Mouse (Mus musculus) hindbrain, postnatal 0 days (tissue): ENCODE measurements around the gene Tnip3. TPM values are rescaled to one million over a fixed set of nuclear protein-coding genes. Genes with fewer than 3 reads are reported as not detected.

Experiments
- ATAC-seq: fragments of 200-750 bp; cut with Nextera tagmentation; 2 replicates; pipeline ENCODE4 v1.8.0; 2017; ENCODE audit warnings: mild to moderate bottlenecking, moderate TSS enrichment, moderate library complexity
- DNase-seq: peaks from one replicate; pipeline ENCODE4 v3.0.0-alpha.2; 2015; ENCODE audit warnings: low spot score
- H3K27ac ChIP-seq: fragments of 300-500 bp; sonication (generic); 2 replicates; pipeline ENCODE4 v1.5.1; 2014; ENCODE audit warnings: mild to moderate bottlenecking
- H3K27me3 ChIP-seq: fragments of 300-500 bp; sonication (generic); 2 replicates; pipeline ENCODE4 v1.6.1; 2014; ENCODE audit warnings: low read length, mixed read lengths; ENCODE audit not compliant: insufficient read depth
- H3K36me3 ChIP-seq: fragments of 300-500 bp; sonication (generic); 2 replicates; pipeline ENCODE4 v1.6.1; 2014; ENCODE audit warnings: low read length, mixed read lengths; ENCODE audit not compliant: insufficient read depth
- H3K4me1 ChIP-seq: fragments of 300-500 bp; sonication (generic); 2 replicates; pipeline ENCODE4 v1.6.1; 2014; ENCODE audit warnings: antibody characterized with exemption, low read length, mixed read lengths; ENCODE audit not compliant: insufficient read depth
- H3K4me2 ChIP-seq: fragments of 300-500 bp; sonication (generic); 2 replicates; pipeline ENCODE4 v1.6.1; 2014; ENCODE audit warnings: low read depth, mild to moderate bottlenecking, low read length, moderate library complexity, mixed read lengths
- H3K4me3 ChIP-seq: fragments of 300-500 bp; sonication (generic); 2 replicates; pipeline ENCODE4 v1.5.1; 2014; ENCODE audit warnings: low read length
- H3K9ac ChIP-seq: fragments of 300-500 bp; sonication (generic); replicated peaks from 2 replicates; pipeline ENCODE4 v1.6.1; 2014; ENCODE audit warnings: mild to moderate bottlenecking, low read length, moderate library complexity, mixed read lengths
- H3K9me3 ChIP-seq: fragments of 300-500 bp; sonication (generic); 2 replicates; pipeline ENCODE4 v1.6.1; 2016; ENCODE audit warnings: low read length, mixed read lengths
- CTCF ChIP-seq: IDR thresholded peaks from 2 replicates; pipeline ENCODE4 v1.5.1; 2016; ENCODE audit warnings: antibody characterized with exemption, control low read depth, low read depth
- WGBS: fragments of 180-500 bp; shearing (Covaris S2); extraction: QIAGEN DNeasy Blood & Tissue Kit; methylation state at CpG from one replicate; pipeline ENCODE4 v1.1.7; 2014; 5-methylcytosine and 5-hydroxymethylcytosine counted together
- polyA plus RNA-seq: library from polyadenylated mRNA; unstranded; fragments of >200 nt; fragmentation: Nextera tagmentation; extraction: Ambion mirVana; gene quantifications from 2 replicates; pipeline ENCODE4 v1.2.1, GENCODE M21; 2015
- total RNA-seq: library from RNA; depleted of rRNA; stranded (reverse); fragments of >200 nt; gene quantifications from 2 replicates; pipeline ENCODE4 v1.2.3, GENCODE M21; 2014

Tnip3 gene
- total and polyA plus RNA-seq, 2 experiments from 2014 or later = not detected

DNA sequence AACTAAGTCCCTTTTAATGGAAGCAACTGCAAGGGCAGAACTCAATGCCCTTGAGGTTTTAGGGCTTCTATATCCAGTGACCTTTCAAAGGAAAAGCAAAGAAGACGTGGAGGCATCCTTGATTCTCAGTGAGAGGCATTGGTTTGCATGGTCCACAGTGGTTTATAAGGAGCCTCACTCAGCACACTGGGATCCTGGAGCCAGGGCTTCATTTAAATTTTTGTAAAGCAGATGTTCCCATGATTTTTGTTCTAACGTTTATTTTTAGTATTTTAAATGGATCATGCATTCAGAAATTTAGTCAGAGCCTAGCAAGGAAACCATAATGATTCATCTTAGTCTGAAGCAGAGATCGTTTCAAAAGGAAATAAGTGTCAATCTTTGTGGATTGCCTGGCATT, 17.3 kb downstream of the Tnip3 start:
- no peak for ATAC-seq
- Histone ChIP-seq H3K9ac (no peak overlapping the region), H3K36me3 (no peaks in the 10 kb centered on the region), H3K9me3 (no peaks in the 10 kb centered on the region), H3K27ac (no peak overlapping the region), H3K4me2 (no peak overlapping the region), H3K4me1 (no peaks in the 10 kb centered on the region), H3K27me3 (no peaks in the 10 kb centered on the region), H3K4me3 (no peak overlapping the region)
- no peak for TF ChIP-seq CTCF
- 58% methylated on average over 3 of the region's 3 CpGs for WGBS
- DNase-seq = no peak

DNA sequence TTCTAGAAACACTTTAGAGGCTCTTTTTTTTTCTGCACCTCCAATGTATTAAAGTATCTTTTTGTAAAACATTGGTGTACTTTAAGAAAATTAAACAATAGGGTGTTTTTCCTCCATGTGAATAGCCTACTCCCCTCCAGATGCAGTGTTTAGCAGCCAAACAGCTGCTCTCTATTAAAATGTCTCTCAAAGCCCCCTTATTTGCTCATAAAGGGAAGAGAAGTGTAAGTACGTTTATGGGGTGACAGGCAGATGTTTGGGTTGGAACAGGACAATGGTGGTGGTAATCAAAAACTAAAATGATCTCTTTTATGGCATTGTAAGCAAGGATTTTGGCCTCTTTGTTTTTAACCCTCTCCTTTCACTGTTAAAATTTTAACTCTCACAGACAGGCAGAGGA, 17.8 kb downstream of the Tnip3 start:
- no peak for DNase-seq
- H3K9me3 ChIP-seq = no peaks in the 10 kb centered on the region

GRCm38 (mm10) chr6:65563887-65564656, 39.0 kb downstream of the Tnip3 start:
- H3K27me3 ChIP-seq = no peaks in the 10 kb centered on the region
- H3K9ac ChIP-seq = no peak overlapping the region
- ATAC-seq = no peak
- H3K4me2 ChIP-seq = no peak overlapping the region
- no peak overlapping the region for H3K4me3 ChIP-seq
- no peaks in the 10 kb centered on the region for H3K4me1 ChIP-seq
- no peak overlapping the region for H3K27ac ChIP-seq
- no peak for DNase-seq
- no peaks in the 10 kb centered on the region for H3K36me3 ChIP-seq
- WGBS = 75% methylated on average over 3 of the region's 3 CpGs
- TF ChIP-seq CTCF = no peak
- no peaks in the 10 kb centered on the region for H3K9me3 ChIP-seq

More for the DNA sequence above, 17.8 kb downstream of the Tnip3 start:
- Histone ChIP-seq H3K36me3 (no peaks in the 10 kb centered on the region), H3K4me3 (no peak overlapping the region), H3K4me2 (no peak overlapping the region), H3K9ac (no peak overlapping the region), H3K4me1 (no peaks in the 10 kb centered on the region), H3K27ac (no peak overlapping the region), H3K27me3 (no peaks in the 10 kb centered on the region)
- no peak for ATAC-seq
- TF ChIP-seq CTCF = no peak
- WGBS = 62% methylated on average over 1 of the region's 1 CpGs

DNA sequence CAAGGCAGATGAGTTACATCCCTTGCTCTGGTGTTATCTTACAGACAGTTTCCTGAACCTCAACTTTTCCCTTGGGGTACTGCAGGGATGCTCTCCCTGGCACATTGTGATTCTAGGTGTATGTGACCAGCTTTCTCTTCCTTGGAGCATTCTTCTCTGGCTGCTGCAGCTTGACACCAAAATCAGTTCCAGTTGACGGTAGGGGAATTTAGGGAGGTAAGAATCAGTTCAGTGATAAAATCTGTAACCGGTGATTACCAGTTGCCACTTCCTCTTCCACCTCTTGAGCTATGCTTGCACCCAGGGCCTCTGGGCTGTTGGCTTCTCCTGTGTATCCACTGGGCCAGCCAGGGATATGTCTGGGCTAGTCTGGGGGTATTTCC, 39.5 kb downstream of the Tnip3 start:
- Histone ChIP-seq H3K9me3 (no peaks in the 10 kb centered on the region), H3K9ac (no peak overlapping the region), H3K4me2 (no peak overlapping the region), H3K36me3 (no peaks in the 10 kb centered on the region), H3K4me1 (no peaks in the 10 kb centered on the region), H3K27ac (no peak overlapping the region), H3K27me3 (no peaks in the 10 kb centered on the region), H3K4me3 (no peak overlapping the region)
- no peak for TF ChIP-seq CTCF
- no peak for ATAC-seq
- WGBS = 73% methylated on average over 2 of the region's 2 CpGs
- no peak for DNase-seq

GRCm38 (mm10) chr6:65569741-65570140, 44.6 kb downstream of the Tnip3 start:
- no peak overlapping the region for H3K4me2 ChIP-seq
- H3K27ac ChIP-seq = no peak overlapping the region
- no peaks in the 10 kb centered on the region for H3K9me3 ChIP-seq
- WGBS = 35% methylated on average over 8 of the region's 8 CpGs
- no peaks in the 10 kb centered on the region for H3K27me3 ChIP-seq
- no peak overlapping the region for H3K4me3 ChIP-seq
- ATAC-seq (peak; percentile 51; the same call in 1 of the 2 replicates), DNase-seq (peak; percentile 87)
- H3K4me1 ChIP-seq = no peaks in the 10 kb centered on the region
- H3K36me3 ChIP-seq = no peaks in the 10 kb centered on the region
- peak; percentile 76 for TF ChIP-seq CTCF
- no peak overlapping the region for H3K9ac ChIP-seq

DNA sequence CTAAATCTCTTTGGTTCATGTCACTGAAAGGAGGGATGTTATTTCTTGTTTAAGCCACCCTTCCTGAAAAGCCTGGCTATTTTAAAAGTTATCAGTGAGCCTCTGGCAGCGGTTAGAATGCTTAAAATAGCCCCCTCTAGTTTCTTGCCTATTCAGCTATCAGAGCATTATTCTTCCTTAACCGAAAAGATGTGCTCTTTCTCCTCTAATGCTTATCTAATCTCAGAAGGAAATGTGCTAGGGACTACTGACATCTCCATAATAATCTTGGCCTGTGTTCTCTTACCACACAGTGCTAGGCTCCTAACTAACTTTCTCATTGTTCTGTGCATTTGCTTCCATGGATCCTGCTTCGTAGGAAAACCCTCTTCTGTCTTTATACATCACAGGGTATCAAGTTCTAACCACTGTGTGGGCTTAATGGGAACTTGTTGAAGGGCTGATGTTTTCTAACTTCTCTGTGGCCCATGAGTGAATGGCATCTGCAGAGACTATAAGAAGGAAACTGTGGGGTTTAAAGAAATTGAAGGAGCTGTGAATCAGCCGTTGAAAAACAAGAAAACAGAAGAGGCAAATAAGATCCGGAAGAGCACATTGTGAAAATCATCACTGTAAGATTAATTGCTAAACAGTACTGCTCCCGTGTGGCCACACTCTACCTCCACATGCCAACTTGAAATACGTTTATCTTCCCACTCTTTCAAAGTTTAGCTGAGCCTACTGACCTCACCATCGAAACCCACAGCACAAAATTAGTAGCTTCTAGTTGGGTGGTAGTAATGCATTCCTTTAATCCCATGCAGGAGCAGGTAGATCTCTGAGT, 53.2 kb downstream of the Tnip3 start:
- Histone ChIP-seq H3K9me3 (no peaks in the 10 kb centered on the region), H3K9ac (no peak overlapping the region), H3K4me2 (no peak overlapping the region), H3K27me3 (no peaks in the 10 kb centered on the region), H3K27ac (no peak overlapping the region), H3K4me3 (no peak overlapping the region), H3K4me1 (no peaks in the 10 kb centered on the region), H3K36me3 (no peaks in the 10 kb centered on the region)
- no peak for TF ChIP-seq CTCF
- DNase-seq (no peak), ATAC-seq (no peak)
- 78% methylated on average over 8 of the region's 8 CpGs for WGBS
